Mouse (Mus musculus): ENCODE data around the gene Zfp706. TPM values are rescaled to one million over a fixed set of nuclear protein-coding genes. Genes with fewer than 3 reads are reported as not detected.

Gene Zfp706
- total RNA-seq, 2 experiments from 2014 or later = 233 to 234 TPM

GRCm38 (mm10) chr15:36960010-36960875 is 47.3 kb downstream of the Zfp706 start:
- DNase-seq (ENCODE audit: low spot score in 2 of 2) = peak; percentile 85 to 96
- intact Hi-C loops (cut with DNase I) = loop anchor here (1.0 kb wide), 1 partner anchor 22 kb away; no protein-coding TSS in a partner anchor

GRCm38 (mm10) chr15:36956221-36956620 is 51.4 kb downstream of the Zfp706 start:
- intact Hi-C loops (cut with DNase I) = no loop called here
- no peak for DNase-seq (ENCODE audit: low spot score in 2 of 2)

GRCm38 (mm10) chr15:36950258-36950657 is 57.3 kb downstream of the Zfp706 start:
- DNase-seq (ENCODE audit: low spot score in 2 of 2) = peak in 1 of 2 experiments; percentile 53
- intact Hi-C loops (cut with DNase I) = no loop called here

GRCm38 (mm10) chr15:36948866-36949546 is 58.6 kb downstream of the Zfp706 start:
- DNase-seq (ENCODE audit: low spot score in 2 of 2) = no peak
- intact Hi-C loops (cut with DNase I) = no loop called here

All from left cerebral cortex, postnatal 25 days (tissue).